ENCODE assay signal across 20 mouse cellular contexts in the genomic region with DNA sequence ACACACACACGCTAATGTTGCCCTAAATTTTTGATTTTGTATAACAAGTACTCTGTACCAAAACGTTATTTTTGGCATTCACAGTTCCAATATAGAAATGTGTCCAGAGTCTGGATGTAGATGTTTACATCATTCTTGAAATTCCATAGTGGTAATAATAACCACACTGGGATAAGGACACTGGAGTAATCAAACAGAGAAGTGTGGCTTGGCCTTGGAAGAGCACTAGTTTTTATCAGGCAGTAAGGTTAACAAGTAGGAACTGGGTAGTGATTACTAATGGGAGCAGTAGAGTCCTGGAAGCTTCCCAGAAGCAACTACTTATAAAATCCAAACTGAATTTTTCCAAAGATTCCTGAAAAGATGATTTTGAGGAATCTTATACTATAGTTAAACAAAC.
"Had no signal": no experiment of that assay in that cellular context is flagged by ENCODE, and none has a peak within 500 bp of the region (broad histone marks: within the 10 kb centered on the region; RNA-seq: fewer than 3 reads in every experiment).

No protein-coding gene starts in this region.

- H3K27me3 ChIP-seq: liver, embryonic 13.5 days; megakaryocyte, embryonic 14.5 days; midbrain, embryonic 13.5 days; neural tube, embryonic 13.5 days; stomach, embryonic 15.5 days had no signal

- ATAC-seq: midbrain, embryonic 13.5 days; midbrain, embryonic 16.5 days had no signal

- H3K4me3 ChIP-seq: left cerebral cortex, adult 2 months; liver, embryonic 13.5 days; megakaryocyte, embryonic 14.5 days; midbrain, embryonic 10.5 days; midbrain, embryonic 13.5 days; myocyte; neural tube, embryonic 13.5 days; stomach, embryonic 15.5 days had no signal

- H3K27ac ChIP-seq: left cerebral cortex, adult 2 months; liver, embryonic 13.5 days; macrophage; midbrain, embryonic 10.5 days; midbrain, embryonic 13.5 days; neural tube, embryonic 13.5 days; stomach, embryonic 15.5 days had no signal

- H3K36me3 ChIP-seq: liver, embryonic 13.5 days; midbrain, embryonic 10.5 days; midbrain, embryonic 13.5 days; neural tube, embryonic 13.5 days; stomach, embryonic 15.5 days had no signal

- H3K4me2 ChIP-seq: liver, embryonic 13.5 days; midbrain, embryonic 13.5 days; neural tube, embryonic 13.5 days; stomach, embryonic 15.5 days had no signal

- DNase-seq: kidney, adult 2 months; kidney, postnatal 10 days; kidney, postnatal 36 days; layer of hippocampus, postnatal 36 days; liver, embryonic 13.5 days; lung, adult 2 months; lung, postnatal 10 days; retina, postnatal 1 day; right cerebral cortex, postnatal 25 days; spleen, adult 18-20 months; thymus, postnatal 36 days had no signal

- H3K9me3 ChIP-seq: liver, embryonic 13.5 days; megakaryocyte, embryonic 14.5 days; midbrain, embryonic 10.5 days; midbrain, embryonic 13.5 days; neural tube, embryonic 13.5 days; stomach, embryonic 15.5 days had no signal

- H3K9ac ChIP-seq: liver, embryonic 13.5 days; midbrain, embryonic 13.5 days; neural tube, embryonic 13.5 days; stomach, embryonic 15.5 days had no signal
